ENCODE assay signal across 28 mouse cellular contexts in genomic region chr1:132518621-132519020, GRCm38 (mm10). TPM values are rescaled to one million over a fixed set of nuclear protein-coding genes. Genes with fewer than 3 reads are reported as not detected.
DNase-seq lines count a peak whose midpoint lies in the region; ATAC-seq and TF ChIP-seq lines count a peak whose summit lies in the region.
"Had no signal": no experiment of that assay in that cellular context is flagged by ENCODE, and none has a peak within 500 bp of the region (broad histone marks: within the 10 kb centered on the region; RNA-seq: fewer than 3 reads in every experiment).

No protein-coding gene starts in this region.

- no peaks in the 10 kb centered on the region for H3K36me3 ChIP-seq in embryonic facial prominence, embryonic 10.5 days (replicated peaks)
- no peaks in the 10 kb centered on the region for H3K36me3 ChIP-seq in liver, embryonic 11.5 days (ENCODE audit: control insufficient read depth, insufficient read depth, low read length)
- H3K36me3 ChIP-seq: embryonic facial prominence, embryonic 15.5 days; liver, embryonic 15.5 days had no signal

- WGBS in embryonic facial prominence, embryonic 10.5 days, result 87% methylated on average over 18 of the region's 18 CpGs
- WGBS in liver, embryonic 11.5 days, result 79% methylated on average over 18 of the region's 18 CpGs

- H3K9me3 ChIP-seq in embryonic facial prominence, embryonic 10.5 days, result no peaks in the 10 kb centered on the region
- H3K9me3 ChIP-seq in liver, embryonic 11.5 days (ENCODE audit: control insufficient read depth, low read length), result no peaks in the 10 kb centered on the region
- H3K9me3 ChIP-seq: embryonic facial prominence, embryonic 15.5 days; forebrain, embryonic 15.5 days; liver, embryonic 15.5 days had no signal

- H3K4me1 ChIP-seq in embryonic facial prominence, embryonic 10.5 days, result peaks cover 19% of the 10 kb centered on the region
- H3K4me1 ChIP-seq in liver, embryonic 11.5 days (replicated peaks; ENCODE audit: control insufficient read depth, insufficient read depth, low read length), result no peaks in the 10 kb centered on the region
- H3K4me1 ChIP-seq: forebrain, embryonic 15.5 days had no signal

- no peak overlapping the region for H3K27ac ChIP-seq in gastrocnemius, adult 2 months
- no peak overlapping the region for H3K27ac ChIP-seq in left cerebral cortex, adult 2 months
- H3K27ac ChIP-seq in embryonic facial prominence, embryonic 10.5 days (replicated peaks), result 0 out of 2 replicates have a peak overlapping the region, but pooled peaks have one; percentile 14
- no peak overlapping the region for H3K27ac ChIP-seq in liver, embryonic 11.5 days (ENCODE audit: low read depth, low read length)
- H3K27ac ChIP-seq: embryonic facial prominence, embryonic 15.5 days; forebrain, embryonic 15.5 days; kidney, postnatal 0 days; liver, embryonic 15.5 days had no signal

- no peak overlapping the region for H3K4me2 ChIP-seq in liver, embryonic 11.5 days
- H3K4me2 ChIP-seq: embryonic facial prominence, embryonic 15.5 days; forebrain, embryonic 15.5 days; heart, embryonic 11.5 days; liver, embryonic 15.5 days; lung, embryonic 14.5 days had no signal

- H3K9ac ChIP-seq in liver, embryonic 11.5 days (ENCODE audit: low read depth, low read length), result no peak overlapping the region
- H3K9ac ChIP-seq: embryonic facial prominence, embryonic 15.5 days; forebrain, embryonic 15.5 days; liver, embryonic 15.5 days; lung, embryonic 14.5 days had no signal

- intact Hi-C loops in gastrocnemius, adult 2 months (cut with DNase I), result no loop called here
- intact Hi-C loops in gastrocnemius, postnatal 36 days (cut with DNase I), result no loop called here
- intact Hi-C loops in left cerebral cortex, postnatal 4 days (cut with DNase I), result no loop called here
- intact Hi-C loops in left cerebral cortex, adult 2 months (cut with DNase I), result no loop called here

- DNase-seq in gastrocnemius, adult 2 months, result peak; percentile 22
- DNase-seq in gastrocnemius, postnatal 36 days, result no peak
- peak; percentile 61 for DNase-seq in left cerebral cortex, postnatal 4 days
- no peak for DNase-seq in left cerebral cortex, adult 2 months (ENCODE audit: extremely low spot score in 1 of 2, low spot score in 2 of 2)
- peak; percentile 82 for DNase-seq in cerebellum, adult 9-11 months
- DNase-seq in embryonic facial prominence, embryonic 10.5 days (ENCODE audit: low spot score), result no peak
- no peak for DNase-seq in liver, embryonic 11.5 days (ENCODE audit: low spot score)
- no peak for DNase-seq in embryo, embryonic 11 days
- DNase-seq: adrenal gland, postnatal 10 days; kidney, adult 8-10 months; kidney, postnatal 4 days; liver; lung, embryonic 14.5 days; lung, postnatal 14 days; right cerebral cortex, postnatal 25 days; spleen, adult 18-20 months; thymus, postnatal 4 days had no signal

- no peak for ATAC-seq in liver, embryonic 11.5 days (replicated peaks; ENCODE audit: low FRiP score)
- ATAC-seq: forebrain, embryonic 15.5 days; hindbrain, embryonic 16.5 days; intestine, embryonic 16.5 days; midbrain, embryonic 16.5 days; Patski had no signal

- H3K4me3 ChIP-seq in gastrocnemius, adult 2 months, result no peak overlapping the region
- no peak overlapping the region for H3K4me3 ChIP-seq in left cerebral cortex, adult 2 months
- no peak overlapping the region for H3K4me3 ChIP-seq in embryonic facial prominence, embryonic 10.5 days
- H3K4me3 ChIP-seq in liver, embryonic 11.5 days (ENCODE audit: low read depth, low read length), result no peak overlapping the region
- H3K4me3 ChIP-seq: embryonic facial prominence, embryonic 15.5 days; forebrain, embryonic 15.5 days; liver, embryonic 15.5 days had no signal

- 0 out of 2 replicates have a peak, but pooled peaks cover 5% of the 10 kb centered on the region for H3K27me3 ChIP-seq in embryonic facial prominence, embryonic 10.5 days (replicated peaks; ENCODE audit: low read depth, poor library complexity, severe bottlenecking)
- no peaks in the 10 kb centered on the region for H3K27me3 ChIP-seq in liver, embryonic 11.5 days (replicated peaks; ENCODE audit: control insufficient read depth, insufficient read depth, low read length)
- H3K27me3 ChIP-seq: embryonic facial prominence, embryonic 15.5 days; forebrain, embryonic 15.5 days had no signal

- TF ChIP-seq CTCF in gastrocnemius, adult 2 months (IDR thresholded peaks at IDR 0.05), result no peak
- TF ChIP-seq CTCF in left cerebral cortex, adult 2 months (IDR thresholded peaks at IDR 0.05), result no peak

RNA-seq across cellular contexts. Expression of gene Tmem81, which starts 12.6 kb away (rescaled TPM):
- total RNA-seq in gastrocnemius, adult 2 months (2021), result 1 to 10 TPM; 1.3 to 1.7 TPM
- 1 to 10 TPM in 1 of 2 experiments, under 1 TPM in 1; 0.82 to 1.3 TPM for total RNA-seq in gastrocnemius, postnatal 36 days (2021)
- 1 to 10 TPM; 2.2 to 2.9 TPM for total RNA-seq in left cerebral cortex, postnatal 4 days (2021)
- 1 to 10 TPM; 3.9 to 4.4 TPM for total RNA-seq in left cerebral cortex, adult 2 months (2021)
- 1.8 and 2.1 TPM in 2 replicates for polyA plus RNA-seq in embryonic facial prominence, embryonic 10.5 days (2016; fragmentation: Nextera tagmentation; extraction: Ambion mirVana)
- 2.5 and 3.1 TPM in 2 replicates for polyA plus RNA-seq in liver, embryonic 11.5 days (2014; fragmentation: Nextera tagmentation; extraction: Ambion mirVana)

RNA-seq across cellular contexts. Expression of gene Cntn2, which starts 24.4 kb away (rescaled TPM):
- under 1 TPM in 1 of 2 experiments, not detected in 1; 0.08 TPM for total RNA-seq in gastrocnemius, adult 2 months (2021)
- not detected for total RNA-seq in gastrocnemius, postnatal 36 days (2021)
- total RNA-seq in left cerebral cortex, postnatal 4 days (2021), result 100 to 1,000 TPM; 113 to 118 TPM
- 10 to 100 TPM; 69.6 to 78.8 TPM for total RNA-seq in left cerebral cortex, adult 2 months (2021)
- 14.7 and 15.1 TPM in 2 replicates for polyA plus RNA-seq in embryonic facial prominence, embryonic 10.5 days (2016; fragmentation: Nextera tagmentation; extraction: Ambion mirVana)
- polyA plus RNA-seq in liver, embryonic 11.5 days (2014; fragmentation: Nextera tagmentation; extraction: Ambion mirVana), result 0.35 and 0.60 TPM in 2 replicates
- total RNA-seq: common myeloid progenitor, adult 5-6 weeks; MEL had no signal

RNA-seq across cellular contexts. Expression of gene Rbbp5, which starts 41.5 kb away (rescaled TPM):
- 10 to 100 TPM; 18.4 to 23.5 TPM for total RNA-seq in gastrocnemius, adult 2 months (2021)
- total RNA-seq in gastrocnemius, postnatal 36 days (2021), result 10 to 100 TPM; 14.2 to 20.0 TPM
- 10 to 100 TPM; 37.9 to 39.0 TPM for total RNA-seq in left cerebral cortex, postnatal 4 days (2021)
- 10 to 100 TPM; 55.1 to 62.5 TPM for total RNA-seq in left cerebral cortex, adult 2 months (2021)
- polyA plus RNA-seq in embryonic facial prominence, embryonic 10.5 days (2016; fragmentation: Nextera tagmentation; extraction: Ambion mirVana), result 61.9 and 66.2 TPM in 2 replicates
- polyA plus RNA-seq in liver, embryonic 11.5 days (2014; fragmentation: Nextera tagmentation; extraction: Ambion mirVana), result 46.6 and 53.8 TPM in 2 replicates

Comparison
In these comparisons a context has a peak if more than half of its experiments do, and no peak if none do; other contexts are left out.
1. DNase-seq: peak in gastrocnemius, adult 2 months (single experiment), left cerebral cortex, postnatal 4 days (single experiment) and cerebellum, adult 9-11 months (single experiment); none in gastrocnemius, postnatal 36 days (0 of 2), left cerebral cortex, adult 2 months (0 of 2), embryonic facial prominence, embryonic 10.5 days (single experiment), liver, embryonic 11.5 days (single experiment) and embryo, embryonic 11 days (single experiment).
2. RNA of gene Cntn2, which starts 24.4 kb away (total RNA-seq): 113 to 118 TPM in left cerebral cortex, postnatal 4 days and 69.6 to 78.8 TPM in left cerebral cortex, adult 2 months; 0.08 TPM in gastrocnemius, adult 2 months and not detected in gastrocnemius, postnatal 36 days; every median in the first group is over 10 times any median in the second.